Mouse (Mus musculus): ENCODE results near the gene Dffa. TPM values are rescaled to one million over a fixed set of nuclear protein-coding genes. Genes with fewer than 3 reads are reported as not detected.

The Dffa gene
- 15.5 and 15.8 TPM in 2 replicates for polyA plus RNA-seq (2011; ENCODE audit: insufficient read depth, insufficient read length, low read depth, missing spikeins)

GRCm38 (mm10) chr4:149103875-149104561 lies at the start of gene Dffa:
TSS of gene Dffa (plus strand) at chr4:149104146.
- Histone ChIP-seq H3K9ac (ENCODE audit: low read depth, poor library complexity, severe bottlenecking) (peak within 1 kb of the TSS; percentile 60), H3K4me1 (ENCODE audit: control insufficient read depth, insufficient read depth, low read length) (no peaks in the 10 kb centered on the region), H3K36me3 (ENCODE audit: control insufficient read depth, insufficient read depth, low read length, poor library complexity, severe bottlenecking) (no peaks in the 10 kb centered on the region), H3K4me3 (ENCODE audit: low read depth, low read length) (peak within 1 kb of the TSS; percentile 92), H3K27ac (ENCODE audit: insufficient read depth, low read length) (no peak within 1 kb of the TSS), H3K9me3 (replicated peaks; ENCODE audit: control insufficient read depth, insufficient read depth, low read length, poor library complexity, severe bottlenecking) (no peaks in the 10 kb centered on the region), H3K27me3 (ENCODE audit: control insufficient read depth, insufficient read depth, low read length, poor library complexity, severe bottlenecking) (no peaks in the 10 kb centered on the region)
- no peak for TF ChIP-seq CTCF (IDR thresholded peaks at IDR 0.05; ENCODE audit: low read depth, low read length)
- no peak for TF ChIP-seq POLR2A (IDR thresholded peaks at IDR 0.05; ENCODE audit: insufficient read depth, low read length)
- no peak for TF ChIP-seq EP300 (IDR thresholded peaks at IDR 0.05; ENCODE audit: insufficient read depth, low read depth, low read length)

GRCm38 (mm10) chr4:149055847-149056246 lies 48.1 kb upstream of the Dffa start:
- Histone ChIP-seq H3K9me3 (replicated peaks; ENCODE audit: control insufficient read depth, insufficient read depth, low read length, poor library complexity, severe bottlenecking) (no peaks in the 10 kb centered on the region), H3K4me3 (ENCODE audit: low read depth, low read length) (no peak overlapping the region), H3K4me1 (ENCODE audit: control insufficient read depth, insufficient read depth, low read length) (peaks cover 14% of the 10 kb centered on the region), H3K27me3 (ENCODE audit: control insufficient read depth, insufficient read depth, low read length, poor library complexity, severe bottlenecking) (no peaks in the 10 kb centered on the region), H3K9ac (ENCODE audit: low read depth, poor library complexity, severe bottlenecking) (no peak overlapping the region), H3K27ac (ENCODE audit: insufficient read depth, low read length) (no peak overlapping the region), H3K36me3 (ENCODE audit: control insufficient read depth, insufficient read depth, low read length, poor library complexity, severe bottlenecking) (no peaks in the 10 kb centered on the region)
- TF ChIP-seq CTCF (IDR thresholded peaks at IDR 0.05; ENCODE audit: low read depth, low read length) = no peak

GRCm38 (mm10) chr4:149056957-149057356 lies 47.0 kb upstream of the Dffa start:
- no peak overlapping the region for H3K9ac ChIP-seq (ENCODE audit: low read depth, poor library complexity, severe bottlenecking)
- peaks cover 17% of the 10 kb centered on the region for H3K4me1 ChIP-seq (ENCODE audit: control insufficient read depth, insufficient read depth, low read length)
- no peak overlapping the region for H3K27ac ChIP-seq (ENCODE audit: insufficient read depth, low read length)

GRCm38 (mm10) chr4:149057470-149057869 lies 46.5 kb upstream of the Dffa start:
- TF ChIP-seq EP300 (IDR thresholded peaks at IDR 0.05; ENCODE audit: insufficient read depth, low read depth, low read length) = no peak
- TF ChIP-seq CTCF (IDR thresholded peaks at IDR 0.05; ENCODE audit: low read depth, low read length) = no peak
- no peak for TF ChIP-seq POLR2A (IDR thresholded peaks at IDR 0.05; ENCODE audit: insufficient read depth, low read length)
- H3K27me3 ChIP-seq (ENCODE audit: control insufficient read depth, insufficient read depth, low read length, poor library complexity, severe bottlenecking) = no peaks in the 10 kb centered on the region
- H3K9ac ChIP-seq (ENCODE audit: low read depth, poor library complexity, severe bottlenecking) = no peak overlapping the region
- no peaks in the 10 kb centered on the region for H3K9me3 ChIP-seq (replicated peaks; ENCODE audit: control insufficient read depth, insufficient read depth, low read length, poor library complexity, severe bottlenecking)
- no peak overlapping the region for H3K4me3 ChIP-seq (ENCODE audit: low read depth, low read length)
- peaks cover 17% of the 10 kb centered on the region for H3K4me1 ChIP-seq (ENCODE audit: control insufficient read depth, insufficient read depth, low read length)
- no peak overlapping the region for H3K27ac ChIP-seq (ENCODE audit: insufficient read depth, low read length)
- H3K36me3 ChIP-seq (ENCODE audit: control insufficient read depth, insufficient read depth, low read length, poor library complexity, severe bottlenecking) = no peaks in the 10 kb centered on the region

More at GRCm38 (mm10) chr4:149056957-149057356, 47.0 kb upstream of the Dffa start:
- Histone ChIP-seq H3K4me3 (ENCODE audit: low read depth, low read length) (no peak overlapping the region), H3K36me3 (ENCODE audit: control insufficient read depth, insufficient read depth, low read length, poor library complexity, severe bottlenecking) (no peaks in the 10 kb centered on the region), H3K9me3 (replicated peaks; ENCODE audit: control insufficient read depth, insufficient read depth, low read length, poor library complexity, severe bottlenecking) (no peaks in the 10 kb centered on the region), H3K27me3 (ENCODE audit: control insufficient read depth, insufficient read depth, low read length, poor library complexity, severe bottlenecking) (no peaks in the 10 kb centered on the region)
- TF ChIP-seq EP300 (IDR thresholded peaks at IDR 0.05; ENCODE audit: insufficient read depth, low read depth, low read length) (no peak), CTCF (IDR thresholded peaks at IDR 0.05; ENCODE audit: low read depth, low read length) (no peak), POLR2A (IDR thresholded peaks at IDR 0.05; ENCODE audit: insufficient read depth, low read length) (no peak)

GRCm38 (mm10) chr4:149058298-149058697 lies 45.6 kb upstream of the Dffa start:
- Histone ChIP-seq H3K4me3 (ENCODE audit: low read depth, low read length) (no peak overlapping the region), H3K27me3 (ENCODE audit: control insufficient read depth, insufficient read depth, low read length, poor library complexity, severe bottlenecking) (no peaks in the 10 kb centered on the region), H3K4me1 (ENCODE audit: control insufficient read depth, insufficient read depth, low read length) (peaks cover 17% of the 10 kb centered on the region), H3K36me3 (ENCODE audit: control insufficient read depth, insufficient read depth, low read length, poor library complexity, severe bottlenecking) (no peaks in the 10 kb centered on the region), H3K27ac (ENCODE audit: insufficient read depth, low read length) (peak overlapping the region; percentile 5), H3K9me3 (replicated peaks; ENCODE audit: control insufficient read depth, insufficient read depth, low read length, poor library complexity, severe bottlenecking) (no peaks in the 10 kb centered on the region), H3K9ac (ENCODE audit: low read depth, poor library complexity, severe bottlenecking) (no peak overlapping the region)
- TF ChIP-seq CTCF (IDR thresholded peaks at IDR 0.05; ENCODE audit: low read depth, low read length) (no peak), POLR2A (IDR thresholded peaks at IDR 0.05; ENCODE audit: insufficient read depth, low read length) (no peak), EP300 (IDR thresholded peaks at IDR 0.05; ENCODE audit: insufficient read depth, low read depth, low read length) (peak; percentile 59)

GRCm38 (mm10) chr4:149059713-149060112 lies 44.2 kb upstream of the Dffa start:
- TF ChIP-seq POLR2A (IDR thresholded peaks at IDR 0.05; ENCODE audit: insufficient read depth, low read length) (no peak), CTCF (IDR thresholded peaks at IDR 0.05; ENCODE audit: low read depth, low read length) (no peak), EP300 (IDR thresholded peaks at IDR 0.05; ENCODE audit: insufficient read depth, low read depth, low read length) (no peak)
- H3K4me3 ChIP-seq (ENCODE audit: low read depth, low read length) = no peak overlapping the region
- peaks cover 24% of the 10 kb centered on the region for H3K4me1 ChIP-seq (ENCODE audit: control insufficient read depth, insufficient read depth, low read length)
- H3K9ac ChIP-seq (ENCODE audit: low read depth, poor library complexity, severe bottlenecking) = no peak overlapping the region
- H3K36me3 ChIP-seq (ENCODE audit: control insufficient read depth, insufficient read depth, low read length, poor library complexity, severe bottlenecking) = no peaks in the 10 kb centered on the region
- H3K27me3 ChIP-seq (ENCODE audit: control insufficient read depth, insufficient read depth, low read length, poor library complexity, severe bottlenecking) = no peaks in the 10 kb centered on the region
- H3K27ac ChIP-seq (ENCODE audit: insufficient read depth, low read length) = no peak overlapping the region
- H3K9me3 ChIP-seq (replicated peaks; ENCODE audit: control insufficient read depth, insufficient read depth, low read length, poor library complexity, severe bottlenecking) = no peaks in the 10 kb centered on the region
